Comparison of ENCODE assay signal across 10 mouse cellular contexts in the genomic region with DNA sequence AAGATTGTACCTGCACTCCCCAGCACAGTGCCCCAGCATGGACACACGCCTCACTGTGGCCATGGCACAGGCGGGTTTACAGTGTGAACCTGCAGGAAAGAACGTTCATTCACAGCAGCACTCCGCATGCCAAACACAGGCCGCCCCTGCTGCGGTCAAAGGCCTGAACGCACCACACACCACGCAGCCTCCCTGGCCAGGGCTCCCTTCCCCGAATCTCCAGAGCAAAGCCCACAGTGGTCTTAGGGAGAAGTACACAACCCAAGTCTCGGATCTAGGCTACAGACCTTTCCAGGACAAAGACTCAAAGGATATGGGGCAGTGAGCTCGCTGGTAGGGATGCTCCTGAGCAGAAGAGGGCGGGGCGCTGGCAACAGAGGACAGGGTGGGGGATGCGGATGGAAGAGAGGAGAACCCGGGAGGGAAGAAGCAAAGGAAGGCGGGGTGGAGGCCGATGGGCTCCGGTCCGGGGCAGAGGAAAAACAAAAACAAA. TPM values are rescaled to one million over a fixed set of nuclear protein-coding genes. Genes with fewer than 3 reads are reported as not detected.
DNase-seq lines count a peak whose midpoint lies in the region; ATAC-seq and TF ChIP-seq lines count a peak whose summit lies in the region.
"Had no signal": no experiment of that assay in that cellular context is flagged by ENCODE, and none has a peak within 500 bp of the region (broad histone marks: within the 10 kb centered on the region; RNA-seq: fewer than 3 reads in every experiment).

No protein-coding gene starts in this region.

- H3K9me3 ChIP-seq in embryonic facial prominence, embryonic 15.5 days (replicated peaks): no peaks in the 10 kb centered on the region
- H3K9me3 ChIP-seq in hindbrain, postnatal 0 days (ENCODE audit: low read length): no peaks in the 10 kb centered on the region
- H3K9me3 ChIP-seq in liver, embryonic 16.5 days (replicated peaks; ENCODE audit: control insufficient read depth, low read length): no peaks in the 10 kb centered on the region

- H3K4me1 ChIP-seq in embryonic facial prominence, embryonic 15.5 days: peaks cover 18% of the 10 kb centered on the region; the same call in 1 of the 2 replicates
- peaks cover 8% of the 10 kb centered on the region for H3K4me1 ChIP-seq in hindbrain, postnatal 0 days (ENCODE audit: insufficient read depth, low read length)
- no peaks in the 10 kb centered on the region; the same call in 1 of the 2 replicates for H3K4me1 ChIP-seq in liver, embryonic 16.5 days (ENCODE audit: control insufficient read depth, low read depth, low read length)

- ATAC-seq in embryonic facial prominence, embryonic 15.5 days (ENCODE audit: insufficient number of reproducible peaks, low FRiP score, low TSS enrichment, low read depth): peak; percentile 47; the same call in 1 of the 2 replicates
- peak; percentile 86 for ATAC-seq in hindbrain, postnatal 0 days
- ATAC-seq in liver, embryonic 16.5 days (ENCODE audit: low read depth): no peak; the same call in 1 of the 2 replicates
- ATAC-seq in megakaryocyte-erythroid progenitor cell, adult 5-6 weeks (replicated peaks; ENCODE audit: low FRiP score, low TSS enrichment, poor library complexity, severe bottlenecking): no peak

- peak; percentile 45 for TF ChIP-seq CTCF in hindbrain, postnatal 0 days (IDR thresholded peaks at IDR 0.05; ENCODE audit: low read depth)

- peak; percentile 14 to 39 for DNase-seq in heart, adult 18-20 months
- no peak for DNase-seq in heart, adult 9 months (ENCODE audit: low spot score in 2 of 2)
- peak; percentile 79 for DNase-seq in ZHBTc4 (ENCODE audit: low read depth, low spot score)
- DNase-seq in hindbrain, postnatal 0 days (ENCODE audit: low spot score): peak; percentile 71
- DNase-seq in retina, postnatal 7 days (ENCODE audit: low read depth, low spot score): peak; percentile 23

- H3K27ac ChIP-seq in embryonic facial prominence, embryonic 15.5 days (replicated peaks): no peak overlapping the region; the same call in 1 of the 2 replicates
- peak overlapping the region; percentile 59 for H3K27ac ChIP-seq in hindbrain, postnatal 0 days
- H3K27ac ChIP-seq in liver, embryonic 16.5 days (ENCODE audit: low read length): no peak overlapping the region

- peaks cover 5% of the 10 kb centered on the region; the same call in 1 of the 2 replicates for H3K27me3 ChIP-seq in embryonic facial prominence, embryonic 15.5 days
- no peaks in the 10 kb centered on the region for H3K27me3 ChIP-seq in hindbrain, postnatal 0 days (ENCODE audit: insufficient read depth, low read length)
- H3K27me3 ChIP-seq in liver, embryonic 16.5 days (ENCODE audit: control insufficient read depth, insufficient read depth, low read depth, low read length): peaks cover 13% of the 10 kb centered on the region

- WGBS in embryonic facial prominence, embryonic 15.5 days: 4% methylated on average over 19 of the region's 19 CpGs
- 2% methylated on average over 19 of the region's 19 CpGs for WGBS in hindbrain, postnatal 0 days
- WGBS in liver, embryonic 16.5 days (ENCODE audit: insufficient replicate concordance): 8% methylated on average over 19 of the region's 19 CpGs

- peak overlapping the region; percentile 96 for H3K4me2 ChIP-seq in embryonic facial prominence, embryonic 15.5 days (replicated peaks)
- peak overlapping the region; percentile 65 for H3K4me2 ChIP-seq in hindbrain, postnatal 0 days (ENCODE audit: low read depth, low read length)
- peak overlapping the region; percentile 65 for H3K4me2 ChIP-seq in liver, embryonic 16.5 days (ENCODE audit: low read depth, low read length)

- H3K36me3 ChIP-seq in embryonic facial prominence, embryonic 15.5 days: no peaks in the 10 kb centered on the region
- H3K36me3 ChIP-seq in hindbrain, postnatal 0 days (ENCODE audit: insufficient read depth, low read length): no peaks in the 10 kb centered on the region
- H3K36me3 ChIP-seq in liver, embryonic 16.5 days (ENCODE audit: control insufficient read depth, insufficient read depth): no peaks in the 10 kb centered on the region

- peak overlapping the region; percentile 76 for H3K4me3 ChIP-seq in embryonic facial prominence, embryonic 15.5 days (replicated peaks)
- peak overlapping the region; percentile 60 for H3K4me3 ChIP-seq in hindbrain, postnatal 0 days (ENCODE audit: low read length)
- peak overlapping the region; percentile 57 for H3K4me3 ChIP-seq in liver, embryonic 16.5 days (ENCODE audit: low read depth, low read length)

- peak overlapping the region; percentile 52 for H3K9ac ChIP-seq in embryonic facial prominence, embryonic 15.5 days
- H3K9ac ChIP-seq in hindbrain, postnatal 0 days (replicated peaks; ENCODE audit: low read length): peak overlapping the region; percentile 75
- H3K9ac ChIP-seq in liver, embryonic 16.5 days (ENCODE audit: low read depth, low read length): no peak overlapping the region

RNA-seq across cellular contexts. Expression of gene Gprin2, which starts 0.7 kb away (rescaled TPM):
- under 1 TPM; 0.13 to 0.25 TPM for total RNA-seq in heart, adult 18-20 months (2021)
- 1.8 and 2.0 TPM in 2 replicates for polyA plus RNA-seq in embryonic facial prominence, embryonic 15.5 days (2015; fragmentation: Nextera tagmentation; extraction: Ambion mirVana)
- total RNA-seq in hindbrain, postnatal 0 days (2014; rRNA removed): 31.7 and 33.6 TPM in 2 replicates
- polyA plus RNA-seq in hindbrain, postnatal 0 days (2015; fragmentation: Nextera tagmentation; extraction: Ambion mirVana): 4.3 and 8.1 TPM in 2 replicates
- 0.02 and 0.09 TPM in 2 replicates for polyA plus RNA-seq in liver, embryonic 16.5 days (2015; fragmentation: Nextera tagmentation; extraction: Ambion mirVana)
- total RNA-seq in megakaryocyte-erythroid progenitor cell, adult 5-6 weeks (2014; fragmentation: Nextera tagmentation): not detected in 2 replicates
- total RNA-seq in megakaryocyte-erythroid progenitor cell, adult 5-6 weeks (2017): not detected in 2 replicates

RNA-seq across cellular contexts. Expression of gene Syt15, which starts 18.6 kb away (rescaled TPM):
- total RNA-seq in heart, adult 18-20 months (2021): under 1 TPM; 0.35 to 0.67 TPM
- polyA plus RNA-seq in embryonic facial prominence, embryonic 15.5 days (2015; fragmentation: Nextera tagmentation; extraction: Ambion mirVana): 1.2 TPM in 2 replicates
- 0.63 and 2.1 TPM in 2 replicates for total RNA-seq in hindbrain, postnatal 0 days (2014; rRNA removed)
- polyA plus RNA-seq in hindbrain, postnatal 0 days (2015; fragmentation: Nextera tagmentation; extraction: Ambion mirVana): 0.83 and 1.1 TPM in 2 replicates
- 0.57 and 0.63 TPM in 2 replicates for polyA plus RNA-seq in liver, embryonic 16.5 days (2015; fragmentation: Nextera tagmentation; extraction: Ambion mirVana)
- total RNA-seq in megakaryocyte-erythroid progenitor cell, adult 5-6 weeks (2014; fragmentation: Nextera tagmentation): not detected in 2 replicates
- not detected in 2 replicates for total RNA-seq in megakaryocyte-erythroid progenitor cell, adult 5-6 weeks (2017)
- total RNA-seq: MEL had no signal

RNA-seq across cellular contexts. Expression of gene Npy4r, which starts 48.5 kb away (rescaled TPM):
- under 1 TPM; 0.07 to 0.13 TPM for total RNA-seq in heart, adult 18-20 months (2021)
- polyA plus RNA-seq in embryonic facial prominence, embryonic 15.5 days (2015; fragmentation: Nextera tagmentation; extraction: Ambion mirVana): 0.22 and 0.35 TPM in 2 replicates
- total RNA-seq in hindbrain, postnatal 0 days (2014; rRNA removed): 0.21 and 0.25 TPM in 2 replicates
- 0.11 and 0.24 TPM in 2 replicates for polyA plus RNA-seq in hindbrain, postnatal 0 days (2015; fragmentation: Nextera tagmentation; extraction: Ambion mirVana)
- polyA plus RNA-seq in liver, embryonic 16.5 days (2015; fragmentation: Nextera tagmentation; extraction: Ambion mirVana): not detected in 2 replicates
- not detected in 2 replicates for total RNA-seq in megakaryocyte-erythroid progenitor cell, adult 5-6 weeks (2014; fragmentation: Nextera tagmentation)
- total RNA-seq in megakaryocyte-erythroid progenitor cell, adult 5-6 weeks (2017): not detected in 2 replicates
- total RNA-seq: layer of hippocampus, postnatal 25 days; MEL had no signal

Comparison
In these comparisons a context has a peak if more than half of its experiments do, and no peak if none do; other contexts are left out.
1. DNase-seq: peak in heart, adult 18-20 months (2 of 2), ZHBTc4 (single experiment), hindbrain, postnatal 0 days (single experiment) and retina, postnatal 7 days (single experiment); none in heart, adult 9 months (0 of 2).
2. ATAC-seq: peak in embryonic facial prominence, embryonic 15.5 days (single experiment) and hindbrain, postnatal 0 days (single experiment); none in liver, embryonic 16.5 days (single experiment) and megakaryocyte-erythroid progenitor cell, adult 5-6 weeks (single experiment).
3. RNA of gene Gprin2, which starts 0.7 kb away (total RNA-seq): 31.7 to 33.6 TPM in hindbrain, postnatal 0 days; 0.13 to 0.25 TPM in heart, adult 18-20 months and not detected in megakaryocyte-erythroid progenitor cell, adult 5-6 weeks; every median in the first group is over 10 times any median in the second.
4. Peak in every context shown above with its lines, with median percentiles within 50 percentile points of each other: H3K4me2 ChIP-seq and H3K4me3 ChIP-seq.